Mouse (Mus musculus): ENCODE results near the gene Slc22a7.

Slc22a7 gene

DNA sequence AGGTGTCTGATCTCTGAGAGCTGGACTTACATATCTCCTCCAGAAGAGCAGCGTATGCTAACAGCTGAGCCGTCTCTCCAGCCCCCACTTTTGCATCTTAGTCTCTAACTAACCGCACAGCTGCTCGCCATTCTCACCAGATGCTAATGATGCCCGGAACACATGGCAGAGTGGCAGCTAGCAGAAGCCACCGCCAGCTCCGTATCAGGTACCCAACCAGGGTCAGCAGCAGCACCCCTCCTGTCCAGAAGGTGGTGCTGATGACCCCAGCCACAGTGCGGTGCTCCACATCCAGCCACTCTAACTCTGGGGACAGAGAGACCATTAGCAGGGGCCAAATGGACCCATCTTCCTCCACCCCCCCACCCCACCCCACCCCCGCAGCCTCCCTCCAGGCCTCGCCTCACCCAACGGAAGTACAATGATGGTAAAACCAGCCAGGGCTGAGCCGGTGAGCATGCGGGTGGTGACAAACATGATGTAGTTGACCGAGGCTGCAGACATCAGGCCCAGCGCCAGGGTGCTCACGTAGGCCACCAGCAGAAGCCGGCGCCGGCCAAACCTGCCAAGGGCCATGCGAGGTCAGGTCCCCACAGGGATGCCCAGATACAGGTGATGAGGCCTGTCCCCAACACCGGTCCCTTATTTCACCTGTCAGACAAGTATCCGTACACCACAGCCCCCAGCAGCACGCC, 1.4 kb downstream of the Slc22a7 start:
- DNase-seq (ENCODE audit: low spot score in 2 of 2): peak in 1 of 2 experiments; percentile 58

DNA sequence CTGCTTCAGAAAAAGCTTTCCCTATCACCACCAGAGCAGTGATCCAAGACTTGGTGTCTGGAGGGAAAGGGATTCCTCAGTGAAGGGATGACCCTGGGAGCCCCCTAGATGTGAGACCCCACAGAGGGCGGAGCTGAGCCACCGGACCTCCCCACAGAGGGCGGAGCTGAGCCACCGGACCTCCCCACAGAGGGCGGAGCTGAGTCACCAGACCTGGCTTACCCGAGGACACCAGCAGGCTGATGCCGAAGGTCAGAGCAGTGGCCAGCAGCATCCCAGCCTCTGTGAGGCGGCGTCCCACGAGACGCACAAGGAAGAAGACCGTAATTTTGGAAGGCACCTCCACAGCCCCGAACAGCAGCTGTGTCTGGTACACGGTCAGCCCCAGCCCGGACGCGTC, 4.6 kb downstream of the Slc22a7 start:
- peak in 1 of 2 experiments; percentile 35 for DNase-seq (ENCODE audit: low spot score in 2 of 2)

DNA sequence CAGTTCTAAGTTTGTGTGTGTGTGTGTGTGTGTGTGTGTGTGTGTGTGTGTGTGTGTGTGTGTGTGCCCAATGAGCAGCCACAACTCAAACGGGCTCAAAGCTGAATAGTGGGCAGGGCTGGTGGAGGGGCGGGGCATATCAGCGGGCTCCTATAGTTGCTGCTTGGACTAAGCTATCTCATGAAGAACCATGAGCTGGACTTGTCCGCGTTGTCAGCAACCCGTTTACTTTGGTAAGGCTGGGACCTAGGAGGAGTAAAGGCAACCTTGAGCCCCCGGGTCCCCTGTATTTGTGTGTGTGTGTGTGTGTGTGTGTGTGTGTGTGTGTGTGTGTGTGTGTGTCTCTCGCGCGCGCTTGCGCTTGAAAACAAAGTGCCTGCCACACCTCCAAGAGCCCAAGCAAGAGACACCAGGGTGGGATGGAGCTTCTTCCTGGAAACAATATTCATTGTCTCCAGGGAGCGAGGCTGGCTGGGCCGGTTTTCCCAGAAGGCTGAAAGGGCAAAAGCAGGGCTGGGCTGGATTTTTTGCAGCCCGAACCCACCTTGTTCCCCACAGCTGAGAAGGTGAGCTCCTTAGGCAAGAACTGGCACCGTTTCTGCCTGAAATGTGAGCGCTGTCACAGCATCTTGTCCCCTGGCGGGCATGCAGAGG, 9.4 kb downstream of the Slc22a7 start, which contains the start of gene Crip3:
Crip3 (plus strand) TSS at position 166 of the 654 bp plus-strand sequence.
- DNase-seq (ENCODE audit: low spot score in 2 of 2): no peak

DNA sequence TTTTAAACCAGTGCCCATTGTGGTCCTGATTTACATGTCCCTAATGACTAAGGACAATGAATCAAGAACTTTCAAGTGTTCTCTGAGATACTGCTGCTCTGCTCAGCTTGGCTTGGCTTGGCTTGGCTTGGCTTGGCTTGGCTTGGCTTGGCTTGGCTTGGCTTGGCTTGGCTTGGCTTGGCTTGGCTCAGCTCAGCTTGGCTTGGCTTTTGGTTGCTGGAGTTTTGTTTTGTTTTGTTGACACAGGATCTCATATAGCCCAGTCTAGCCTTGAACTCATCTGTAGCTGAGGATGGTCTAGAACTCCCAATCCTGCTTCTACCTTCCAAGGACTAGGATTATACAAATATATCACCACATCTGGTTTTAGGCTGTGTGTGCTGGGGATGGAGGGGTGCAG, 11.8 kb downstream of the Slc22a7 start:
- DNase-seq (ENCODE audit: low spot score in 2 of 2): no peak

DNA sequence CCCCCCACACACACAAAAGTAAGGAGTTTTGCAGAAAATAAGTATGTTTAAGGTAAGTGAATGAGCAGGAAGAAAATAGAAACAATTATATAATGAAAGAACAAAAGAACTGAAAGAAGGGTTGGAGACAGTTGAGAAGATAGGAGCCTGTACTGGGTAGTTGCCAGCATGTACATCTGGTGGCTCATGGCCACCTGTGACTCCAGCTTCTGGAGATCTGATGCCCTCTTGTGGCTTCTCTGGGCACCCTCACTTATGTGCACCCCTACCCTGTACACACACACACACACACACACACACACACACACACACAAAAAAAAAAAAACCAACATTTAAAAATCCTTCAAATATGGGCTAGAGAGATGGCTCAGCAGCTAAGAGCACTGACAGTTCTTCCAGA, 18.5 kb downstream of the Slc22a7 start:
- DNase-seq (ENCODE audit: low spot score in 2 of 2): peak in 1 of 2 experiments; percentile 19

DNA sequence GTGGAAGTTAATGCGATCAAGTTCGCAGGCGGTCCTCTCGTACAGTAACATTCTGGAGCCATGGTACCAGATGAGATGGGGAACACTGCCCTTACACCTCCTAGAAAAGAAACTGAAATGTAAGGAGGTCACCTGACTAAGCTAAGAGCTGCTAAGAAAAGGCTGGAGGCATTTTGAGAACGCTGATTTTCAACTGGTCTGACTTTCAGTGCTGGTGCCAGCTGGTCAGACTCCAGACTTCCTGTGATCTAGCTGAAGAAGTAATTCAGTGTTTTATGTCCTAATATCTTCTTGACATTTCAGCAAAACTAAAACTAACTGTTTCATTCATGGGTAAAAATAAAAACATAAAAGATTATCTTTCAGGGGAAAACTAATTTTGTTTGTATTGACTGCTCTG, 19.6 kb downstream of the Slc22a7 start:
- DNase-seq (ENCODE audit: low spot score in 2 of 2): peak in 1 of 2 experiments; percentile 17

DNA sequence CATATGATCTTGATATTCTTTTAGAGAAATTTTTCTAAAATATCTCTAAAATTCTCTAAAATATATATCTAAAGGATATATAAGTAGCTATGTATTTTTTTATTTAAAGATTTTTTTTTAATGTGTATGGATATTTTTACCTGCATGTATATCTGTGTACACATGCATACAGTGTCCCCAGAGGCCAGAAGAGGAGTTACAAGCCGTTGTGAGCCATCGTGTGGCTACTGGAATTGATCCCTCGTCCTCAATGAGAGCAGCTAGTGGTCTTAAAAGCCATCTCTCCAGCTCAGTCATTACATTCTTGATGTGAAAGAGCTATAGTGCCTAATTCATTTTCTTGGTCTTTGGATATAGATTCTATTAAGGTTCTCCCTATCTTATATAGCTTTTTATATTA, 29.8 kb downstream of the Slc22a7 start:
- DNase-seq (ENCODE audit: low spot score in 2 of 2): no peak

DNA sequence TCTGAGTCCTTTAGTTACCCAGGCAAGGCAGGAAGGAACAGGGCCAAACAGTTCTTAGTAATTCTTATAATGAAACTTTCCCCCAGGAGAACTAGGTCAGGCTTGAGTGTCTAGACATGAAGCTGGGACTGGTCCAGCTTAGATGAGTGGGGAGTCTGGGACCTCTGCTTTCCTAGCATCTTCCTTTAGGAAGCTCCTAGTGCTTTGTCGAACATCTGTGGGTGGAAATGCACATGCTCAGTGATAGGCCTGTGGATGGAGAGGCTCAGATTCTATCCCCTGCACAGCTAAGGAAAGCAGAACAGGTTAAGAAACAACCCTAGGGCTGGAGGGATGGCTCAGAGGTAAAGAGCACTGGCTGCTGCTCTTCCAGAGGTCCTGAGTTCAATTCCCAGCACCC, 43.6 kb downstream of the Slc22a7 start:
- no peak for DNase-seq (ENCODE audit: low spot score in 2 of 2)

DNA sequence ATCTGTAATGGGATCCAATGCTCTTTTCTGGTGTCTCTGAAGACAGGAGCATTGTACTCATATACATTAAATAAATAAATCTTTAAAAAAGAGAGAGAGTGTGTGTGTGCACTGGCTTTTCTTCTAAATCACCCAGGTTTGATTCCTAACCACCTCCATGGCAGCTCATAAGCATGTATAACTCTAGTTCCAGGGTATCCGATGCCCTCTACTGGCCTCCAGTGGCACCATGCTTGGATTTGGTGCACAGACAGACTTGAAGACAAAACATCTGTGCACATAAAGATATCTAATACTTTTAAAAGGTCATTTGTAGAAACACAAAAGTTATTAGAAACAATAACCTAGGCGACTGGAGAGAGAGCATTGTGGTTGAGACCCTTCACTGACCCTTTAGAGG, 45.2 kb downstream of the Slc22a7 start:
- peak in 1 of 2 experiments; percentile 40 for DNase-seq (ENCODE audit: low spot score in 2 of 2)

DNA sequence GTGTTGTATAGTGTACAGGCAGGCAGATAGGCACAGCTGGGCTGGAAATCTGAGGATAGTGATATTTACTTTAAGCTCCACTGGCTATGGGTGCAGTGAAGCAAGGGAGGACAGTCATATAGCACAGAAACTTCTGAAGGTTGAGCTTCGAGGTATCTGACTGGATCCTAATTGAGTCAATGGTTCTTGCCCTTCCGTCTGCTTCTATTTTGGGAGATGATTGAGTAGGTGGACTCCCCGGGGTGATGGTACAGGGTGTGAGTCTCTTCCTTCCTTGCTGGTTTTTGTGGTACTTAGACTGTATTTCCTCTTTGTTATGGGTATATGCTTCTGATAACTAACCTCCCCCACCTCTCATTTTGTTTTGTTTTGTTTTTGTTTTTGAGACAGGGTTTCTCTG, 50.1 kb downstream of the Slc22a7 start:
- no peak for DNase-seq (ENCODE audit: low spot score in 2 of 2)

DNA sequence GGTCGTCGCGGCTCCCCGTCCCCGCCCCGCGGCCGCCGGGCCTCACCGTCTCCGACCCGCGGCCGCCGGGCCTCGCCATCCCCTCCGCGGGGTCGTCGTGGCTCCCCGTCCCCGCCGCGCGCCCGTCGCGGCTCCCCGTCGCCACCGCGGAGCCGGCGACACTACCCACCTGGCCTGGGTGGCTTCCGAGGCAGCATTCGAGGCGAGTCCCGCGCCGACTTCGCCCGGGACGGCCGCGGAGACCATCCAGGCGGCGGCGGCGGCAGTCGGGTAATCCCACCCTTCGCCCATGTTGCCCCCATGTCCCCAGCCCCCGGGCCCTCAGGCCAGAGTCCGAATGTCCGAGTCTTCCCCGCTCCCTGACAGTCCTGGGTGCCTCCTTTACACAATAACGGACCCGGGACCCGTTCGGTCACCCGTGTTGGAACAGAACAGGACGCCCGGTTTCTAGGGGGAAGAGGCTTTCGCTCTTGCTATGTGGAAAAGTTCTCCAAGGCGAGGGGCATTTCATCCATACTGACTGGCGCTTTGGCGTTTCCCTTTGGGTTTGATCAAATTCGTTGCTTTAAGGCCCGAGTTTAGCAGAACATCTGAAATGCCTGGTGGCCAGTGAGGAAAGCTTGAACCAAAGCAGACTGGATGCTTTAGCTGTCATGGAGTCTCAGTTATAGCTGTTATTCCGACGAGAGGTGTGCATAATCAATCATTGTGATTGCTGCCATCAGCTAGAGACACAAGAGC, 54.0 kb downstream of the Slc22a7 start:
- DNase-seq (ENCODE audit: low spot score in 2 of 2): peak; percentile 30 to 46

DNA sequence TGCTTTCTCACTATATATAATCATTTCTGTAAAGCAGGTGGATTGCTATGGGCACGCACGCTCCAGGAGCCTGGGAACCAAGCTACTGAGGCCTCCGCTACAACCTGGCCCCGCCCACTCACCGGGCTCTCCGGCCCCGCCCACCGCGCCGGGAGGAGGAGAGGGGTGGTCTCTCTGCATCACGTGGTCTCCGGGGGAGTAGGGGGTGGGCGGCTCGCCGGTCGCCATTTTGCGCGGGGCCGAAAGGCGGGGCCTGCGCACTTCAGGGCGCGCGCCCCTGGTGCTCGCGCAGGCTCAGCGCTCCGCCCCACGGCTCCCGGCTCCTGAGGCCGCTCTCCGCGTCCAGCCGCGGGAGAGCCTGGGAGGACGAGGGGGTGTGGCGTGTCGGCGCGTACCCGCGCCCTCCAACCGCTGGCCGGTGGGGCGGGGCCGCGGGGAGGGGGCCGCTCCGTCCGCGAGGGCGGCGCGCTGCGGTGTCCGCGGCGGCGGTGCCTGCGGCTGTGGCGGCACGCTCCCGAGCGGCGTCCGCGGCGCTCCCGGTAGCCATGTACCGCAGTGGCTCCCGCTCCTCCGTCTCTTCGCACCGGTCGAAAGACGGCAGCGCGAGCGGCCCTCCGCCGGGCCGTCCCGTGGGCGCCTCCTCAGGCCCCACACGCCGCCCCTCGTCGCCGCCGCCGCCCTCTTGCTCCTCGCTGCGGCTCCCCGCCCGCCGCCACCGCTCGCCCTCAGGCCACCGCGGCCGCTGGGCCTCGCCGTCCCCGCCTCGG, 54.8 kb downstream of the Slc22a7 start, which contains the start of gene Zfp318:
Zfp318 (plus strand) TSS at position 438 of the 767 bp plus-strand sequence.
- DNase-seq (ENCODE audit: low spot score in 2 of 2): peak; percentile 98
